Mouse (Mus musculus) erythroblast, adult 5-6 weeks (primary cell): ENCODE data around the gene Gm10912. TPM values are rescaled to one million over a fixed set of nuclear protein-coding genes. Genes with fewer than 3 reads are reported as not detected.
"Not testable (repeated sequence)": the region's sequence is repeated elsewhere in the genome, so short reads cannot be mapped to it uniquely, and the experiment has no call there.

Source experiments
- ATAC-seq: replicated peaks from 2 replicates; pipeline ENCODE4 v1.8.0; 2016; ENCODE audit warnings: moderate number of reproducible peaks, mild to moderate bottlenecking, moderate TSS enrichment, inconsistent platforms; ENCODE audit not compliant: poor library complexity, low FRiP score, severe bottlenecking
- total RNA-seq, 2 experiments: library from RNA; stranded (forward) in 1 of 2; stranded (reverse) in 1 of 2; fragments of 150-400 nt in 1 of 2; fragments of 200-764, 138-1000 nt in 1 of 2; gene quantifications; 2 replicates each; pipeline versions ENCODE4 v1.2.3 to v1.2.4; 2015 to 2017; ENCODE audit warnings: low replicate concordance in 2 of 2

Gene Gm10912
- total RNA-seq, 2 experiments from 2014 or later: 0.26 TPM; not detected in 1

GRCm38 (mm10) chr2:104060996-104061395 is 4.6 kb upstream of the Gm10912 start:
- no peak for ATAC-seq

- ATAC-seq: no peak
Measured at GRCm38 (mm10) chr2:104062665-104063064, 3.0 kb upstream of the Gm10912 start.

GRCm38 (mm10) chr2:104064152-104064551 is 1.5 kb upstream of the Gm10912 start:
- ATAC-seq: no peak

- ATAC-seq: not testable (repeated sequence)
Measured at GRCm38 (mm10) chr2:104068450-104068849, 2.8 kb downstream of the Gm10912 start, which contains the start of gene Gm10799. Gene Gm10799 (minus strand): TSS chr2:104068550.

GRCm38 (mm10) chr2:104069704-104070185 is 4.1 kb downstream of the Gm10912 start, which contains the start of gene Cd59b:
Gene Cd59b (plus strand): TSS chr2:104069849.
- ATAC-seq: peak; percentile 98

GRCm38 (mm10) chr2:104078285-104078684 is 12.7 kb downstream of the Gm10912 start:
- peak; percentile 91 for ATAC-seq

GRCm38 (mm10) chr2:104081436-104082050 is 15.9 kb downstream of the Gm10912 start:
- not testable (repeated sequence) for ATAC-seq

- ATAC-seq: no peak
Measured at GRCm38 (mm10) chr2:104082474-104082873, 16.8 kb downstream of the Gm10912 start.

GRCm38 (mm10) chr2:104084027-104084426 is 18.4 kb downstream of the Gm10912 start:
- ATAC-seq: 0 out of 2 replicates have a peak, but pooled peaks have one; percentile 6

GRCm38 (mm10) chr2:104087562-104087961 is 21.9 kb downstream of the Gm10912 start:
- ATAC-seq: peak; percentile 54; the same call in 1 of the 2 replicates

GRCm38 (mm10) chr2:104093305-104093704 is 27.7 kb downstream of the Gm10912 start:
- no peak for ATAC-seq

- ATAC-seq: peak; percentile 88
Measured at GRCm38 (mm10) chr2:104095741-104096213, 30.2 kb downstream of the Gm10912 start, which contains the start of gene Cd59a. Gene Cd59a (plus strand): TSS chr2:104095801.

- ATAC-seq: no peak
Measured at GRCm38 (mm10) chr2:104096256-104096655, 30.6 kb downstream of the Gm10912 start.

- not testable (repeated sequence) for ATAC-seq
Measured at GRCm38 (mm10) chr2:104096796-104097195, 31.2 kb downstream of the Gm10912 start.

- not testable (repeated sequence) for ATAC-seq
Measured at GRCm38 (mm10) chr2:104097396-104097795, 31.8 kb downstream of the Gm10912 start.

- peak; percentile 64 for ATAC-seq
Measured at GRCm38 (mm10) chr2:104098529-104099230, 33.1 kb downstream of the Gm10912 start.

- ATAC-seq: no peak
Measured at GRCm38 (mm10) chr2:104099231-104099585, 33.6 kb downstream of the Gm10912 start.

- ATAC-seq: no peak
Measured at GRCm38 (mm10) chr2:104099946-104100345, 34.3 kb downstream of the Gm10912 start.

- ATAC-seq: no peak
Measured at GRCm38 (mm10) chr2:104104800-104105199, 39.2 kb downstream of the Gm10912 start.

- ATAC-seq: not testable (repeated sequence)
Measured at GRCm38 (mm10) chr2:104109021-104109420, 43.4 kb downstream of the Gm10912 start.

- ATAC-seq: no peak
Measured at GRCm38 (mm10) chr2:104109528-104109927, 43.9 kb downstream of the Gm10912 start.
